Mouse (Mus musculus): ENCODE measurements at regions not wholly inside any gene's neighbourhood (a gene's known extent, or its start where the extent isn't known, plus 50 kb on each side); places are given as distances from the start of the nearest gene placed in this dataset.

DNA sequence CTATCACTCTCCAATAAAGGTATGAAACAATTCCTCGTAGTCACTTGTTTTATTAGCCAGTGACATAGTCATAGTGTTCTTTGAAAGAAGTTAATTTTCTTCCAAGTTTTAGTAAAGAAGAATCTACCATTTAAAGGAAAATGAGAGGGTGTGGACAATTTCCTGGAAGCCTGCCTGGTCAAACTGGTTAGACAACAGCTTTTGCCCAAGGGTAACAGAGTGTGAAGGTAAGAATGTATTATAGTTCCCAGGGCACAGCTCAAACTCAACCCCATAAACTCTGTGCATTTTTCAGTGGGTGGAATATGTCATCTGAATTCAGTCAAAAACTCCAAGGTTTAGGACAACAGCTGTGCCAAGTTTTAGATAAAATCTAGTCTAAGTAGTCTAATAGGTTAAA, 240.1 kb upstream of the Atp2b1 start:
- TF ChIP-seq ZNF384 (IDR thresholded peaks at IDR 0.05; ENCODE audit: low read depth, low read length) (no peak), MAFK (IDR thresholded peaks at IDR 0.05; ENCODE audit: insufficient read depth, low read depth, low read length) (no peak), ZC3H11A (IDR thresholded peaks at IDR 0.05; ENCODE audit: borderline replicate concordance, low read depth, low read length) (no peak), CHD2 (IDR thresholded peaks at IDR 0.05; ENCODE audit: low read depth, low read length) (no peak), HCFC1 (IDR thresholded peaks at IDR 0.05; ENCODE audit: borderline replicate concordance, insufficient read depth, low read length) (no peak)
